Mouse (Mus musculus): ENCODE results near the gene Cyfip2. TPM values are rescaled to one million over a fixed set of nuclear protein-coding genes. Genes with fewer than 3 reads are reported as not detected.
"Not testable (repeated sequence)": the region's sequence is repeated elsewhere in the genome, so short reads cannot be mapped to it uniquely, and the experiment has no call there.

Gene Cyfip2
- total RNA-seq, 1 experiment from 2014 or later, result 69.0 TPM

GRCm38 (mm10) chr11:46205639-46206409 lies 106.8 kb downstream of the Cyfip2 start:
- no peak for ATAC-seq (replicated peaks; ENCODE audit: low read depth, poor library complexity, severe bottlenecking)

GRCm38 (mm10) chr11:46204841-46205240 lies 107.8 kb downstream of the Cyfip2 start:
- no peak for ATAC-seq (replicated peaks; ENCODE audit: low read depth, poor library complexity, severe bottlenecking)

GRCm38 (mm10) chr11:46202547-46202887 lies 110.1 kb downstream of the Cyfip2 start:
- no peak for ATAC-seq (replicated peaks; ENCODE audit: low read depth, poor library complexity, severe bottlenecking)

- no peak for ATAC-seq (replicated peaks; ENCODE audit: low read depth, poor library complexity, severe bottlenecking)
These were observed 110.8 kb downstream of the Cyfip2 start for GRCm38 (mm10) chr11:46201636-46202546.

- no peak for ATAC-seq (replicated peaks; ENCODE audit: low read depth, poor library complexity, severe bottlenecking)
These were observed 112.0 kb downstream of the Cyfip2 start for GRCm38 (mm10) chr11:46200664-46201063.

GRCm38 (mm10) chr11:46194175-46194574 lies 118.5 kb downstream of the Cyfip2 start:
- no peak for ATAC-seq (replicated peaks; ENCODE audit: low read depth, poor library complexity, severe bottlenecking)

GRCm38 (mm10) chr11:46188283-46188682 lies 124.4 kb downstream of the Cyfip2 start:
- ATAC-seq (replicated peaks; ENCODE audit: low read depth, poor library complexity, severe bottlenecking), result no peak

GRCm38 (mm10) chr11:46185486-46185885 lies 127.2 kb downstream of the Cyfip2 start:
- ATAC-seq (replicated peaks; ENCODE audit: low read depth, poor library complexity, severe bottlenecking), result no peak

GRCm38 (mm10) chr11:46184946-46185345 lies 127.7 kb downstream of the Cyfip2 start:
- no peak for ATAC-seq (replicated peaks; ENCODE audit: low read depth, poor library complexity, severe bottlenecking)

- not testable (repeated sequence) for ATAC-seq (replicated peaks; ENCODE audit: low read depth, poor library complexity, severe bottlenecking)
These were observed 130.6 kb downstream of the Cyfip2 start for GRCm38 (mm10) chr11:46182031-46182430.

GRCm38 (mm10) chr11:46177246-46178043 lies 135.2 kb downstream of the Cyfip2 start:
- no peak for ATAC-seq (replicated peaks; ENCODE audit: low read depth, poor library complexity, severe bottlenecking)

- ATAC-seq (replicated peaks; ENCODE audit: low read depth, poor library complexity, severe bottlenecking), result no peak
These were observed 136.5 kb downstream of the Cyfip2 start for GRCm38 (mm10) chr11:46176155-46176554.

- ATAC-seq (replicated peaks; ENCODE audit: low read depth, poor library complexity, severe bottlenecking), result no peak
These were observed 140.5 kb downstream of the Cyfip2 start for GRCm38 (mm10) chr11:46172128-46172527.

- no peak for ATAC-seq (replicated peaks; ENCODE audit: low read depth, poor library complexity, severe bottlenecking)
These were observed 142.8 kb downstream of the Cyfip2 start for GRCm38 (mm10) chr11:46169908-46170307.

- no peak for ATAC-seq (replicated peaks; ENCODE audit: low read depth, poor library complexity, severe bottlenecking)
These were observed 144.2 kb downstream of the Cyfip2 start for GRCm38 (mm10) chr11:46168506-46168905.

GRCm38 (mm10) chr11:46165866-46166585 lies 146.6 kb downstream of the Cyfip2 start, which contains the start of gene Nipal4:
TSS of gene Nipal4 (minus strand) at chr11:46166508.
- no peak for ATAC-seq (replicated peaks; ENCODE audit: low read depth, poor library complexity, severe bottlenecking)

GRCm38 (mm10) chr11:46157462-46157861 lies 155.2 kb downstream of the Cyfip2 start:
- ATAC-seq (replicated peaks; ENCODE audit: low read depth, poor library complexity, severe bottlenecking), result no peak

GRCm38 (mm10) chr11:46156945-46157344 lies 155.7 kb downstream of the Cyfip2 start:
- no peak for ATAC-seq (replicated peaks; ENCODE audit: low read depth, poor library complexity, severe bottlenecking)

GRCm38 (mm10) chr11:46146619-46147018 lies 166.0 kb downstream of the Cyfip2 start:
- ATAC-seq (replicated peaks; ENCODE audit: low read depth, poor library complexity, severe bottlenecking), result no peak
